Mouse (Mus musculus): ENCODE measurements around the gene Gm10719. TPM values are rescaled to one million over a fixed set of nuclear protein-coding genes. Genes with fewer than 3 reads are reported as not detected.
"Not testable (repeated sequence)": the region's sequence is repeated elsewhere in the genome, so short reads cannot be mapped to it uniquely, and the experiment has no call there.

Gm10719 gene
- total RNA-seq (2022) = under 1 TPM in 2 of 4 experiments, not detected in 2; 0.51 to 0.61 TPM

DNA sequence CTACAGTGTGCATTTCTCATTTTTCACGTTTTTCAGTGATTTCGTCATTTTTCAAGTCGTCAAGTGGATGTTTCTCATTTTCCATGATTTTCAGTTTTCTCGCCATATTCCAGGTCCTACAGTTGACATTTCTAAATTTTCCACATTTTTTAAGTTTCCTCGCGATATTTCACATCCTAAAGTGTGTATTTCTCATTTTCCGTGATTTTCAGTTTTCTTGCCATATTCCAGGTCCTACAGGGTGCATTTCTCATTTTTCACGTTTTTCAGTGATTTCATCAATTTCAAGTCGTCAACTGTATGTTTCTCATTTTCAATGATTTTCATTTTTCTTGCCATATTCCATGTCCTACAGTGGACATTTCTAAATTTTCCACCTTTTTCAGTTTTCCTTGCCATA, at the start of gene Gm10719:
Gene Gm10719, plus strand, starts transcription at position 301 of the 400 bp plus-strand sequence.
- not testable (repeated sequence) for DNase-seq (ENCODE audit: low spot score in 2 of 2)

GRCm38 (mm10) chr9:3000445-3000972, 16.7 kb upstream of the Gm10719 start, which contains the start of gene Gm10722:
Gene Gm10722, plus strand, starts transcription at chr9:3000922.
- DNase-seq (ENCODE audit: low spot score in 2 of 2) = peak; percentile 16 to 31

- DNase-seq (ENCODE audit: low spot score in 2 of 2) = peak; percentile 55 to 71
Observed at GRCm38 (mm10) chr9:3001006-3001405, 16.2 kb upstream of the Gm10719 start.

DNA sequence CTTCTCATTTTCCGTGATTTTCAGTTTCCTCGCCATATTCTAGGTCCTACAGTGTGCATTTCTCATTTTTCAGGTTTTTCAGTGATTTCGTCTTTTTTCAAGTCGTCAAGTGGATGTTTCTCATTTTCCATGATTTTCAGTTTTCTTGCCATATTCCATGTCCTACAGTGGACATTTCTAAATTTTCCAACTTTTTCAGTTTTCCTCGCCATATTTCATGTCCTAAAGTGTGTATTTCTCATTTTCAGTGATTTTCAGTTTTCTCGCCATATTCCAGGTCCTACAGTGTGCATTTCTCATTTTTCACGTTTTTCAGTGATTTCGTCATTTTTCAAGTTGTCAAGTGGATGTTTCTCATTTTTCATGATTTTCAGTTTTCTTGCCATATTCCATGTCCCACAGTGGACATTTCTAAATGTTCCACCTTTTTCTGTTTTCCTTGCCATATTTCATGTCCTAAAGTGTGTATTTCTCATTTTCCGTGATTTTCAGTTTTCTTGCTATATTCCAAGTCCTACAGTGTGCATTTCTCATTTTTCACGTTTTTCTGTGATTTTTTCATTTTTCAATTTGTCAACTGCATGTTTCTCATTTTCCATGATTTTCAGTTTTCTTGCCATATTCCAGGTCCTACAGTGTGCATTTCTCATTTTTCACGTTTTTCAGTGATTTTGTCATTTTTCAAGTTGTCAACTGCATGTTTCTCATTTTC, 15.1 kb upstream of the Gm10719 start:
- peak; percentile 100 for DNase-seq (ENCODE audit: low spot score in 2 of 2)

DNA sequence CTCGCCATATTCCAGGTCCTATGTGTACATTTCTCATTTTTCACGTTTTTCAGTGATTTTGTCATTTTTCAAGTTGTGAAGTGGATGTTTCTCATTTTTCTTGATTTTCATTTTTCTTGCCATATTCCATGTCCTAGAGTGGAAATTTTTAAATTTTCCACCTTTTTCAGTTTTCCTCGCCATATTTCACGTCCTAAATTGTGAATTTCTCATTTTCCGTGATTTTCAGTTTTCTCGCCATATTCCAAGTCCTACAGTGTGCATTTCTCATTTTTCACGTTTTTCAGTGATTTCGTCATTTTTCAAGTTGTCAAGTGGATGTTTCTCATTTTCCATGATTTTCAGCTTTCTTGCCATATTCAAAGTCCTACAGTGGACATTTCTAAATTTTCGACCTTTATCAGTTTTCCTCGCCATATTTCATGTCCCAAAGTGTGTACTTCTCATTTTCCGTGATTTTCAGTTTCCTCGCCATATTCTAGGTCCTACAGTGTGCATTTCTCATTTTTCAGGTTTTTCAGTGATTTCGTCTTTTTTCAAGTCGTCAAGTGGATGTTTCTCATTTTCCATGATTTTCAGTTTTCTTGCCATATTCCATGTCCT, 14.3 kb upstream of the Gm10719 start, which contains the start of gene Gm11168:
Gene Gm11168, plus strand, starts transcription at position 553 of the 603 bp plus-strand sequence.
- not testable (repeated sequence) for DNase-seq (ENCODE audit: low spot score in 2 of 2)

DNA sequence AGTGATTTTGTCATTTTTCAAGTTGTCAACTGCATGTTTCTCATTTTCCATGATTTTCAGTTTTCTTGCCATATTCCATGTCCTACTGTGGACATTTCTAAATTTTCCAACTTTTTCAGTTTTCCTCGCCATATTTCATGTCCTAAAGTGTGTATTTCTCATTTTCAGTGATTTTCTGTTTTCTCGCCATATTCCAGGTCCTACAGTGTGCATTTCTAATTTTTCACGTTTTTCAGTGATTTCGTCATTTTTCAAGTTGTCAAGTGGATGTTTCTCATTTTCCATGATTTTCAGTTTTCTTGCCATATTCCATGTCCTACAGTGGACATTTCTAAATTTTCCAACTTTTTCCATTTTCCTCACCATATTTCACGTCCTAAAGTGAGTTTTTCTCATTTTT, 11.0 kb upstream of the Gm10719 start:
- DNase-seq (ENCODE audit: low spot score in 2 of 2) = not testable (repeated sequence)

GRCm38 (mm10) chr9:3006636-3007035, 10.6 kb upstream of the Gm10719 start:
- peak; percentile 100 for DNase-seq (ENCODE audit: low spot score in 2 of 2)

- not testable (repeated sequence) for DNase-seq (ENCODE audit: low spot score in 2 of 2)
Observed at GRCm38 (mm10) chr9:3007272-3007671, 9.9 kb upstream of the Gm10719 start.

- DNase-seq (ENCODE audit: low spot score in 2 of 2) = not testable (repeated sequence)
Observed at GRCm38 (mm10) chr9:3009331-3009730, 7.9 kb upstream of the Gm10719 start.

DNA sequence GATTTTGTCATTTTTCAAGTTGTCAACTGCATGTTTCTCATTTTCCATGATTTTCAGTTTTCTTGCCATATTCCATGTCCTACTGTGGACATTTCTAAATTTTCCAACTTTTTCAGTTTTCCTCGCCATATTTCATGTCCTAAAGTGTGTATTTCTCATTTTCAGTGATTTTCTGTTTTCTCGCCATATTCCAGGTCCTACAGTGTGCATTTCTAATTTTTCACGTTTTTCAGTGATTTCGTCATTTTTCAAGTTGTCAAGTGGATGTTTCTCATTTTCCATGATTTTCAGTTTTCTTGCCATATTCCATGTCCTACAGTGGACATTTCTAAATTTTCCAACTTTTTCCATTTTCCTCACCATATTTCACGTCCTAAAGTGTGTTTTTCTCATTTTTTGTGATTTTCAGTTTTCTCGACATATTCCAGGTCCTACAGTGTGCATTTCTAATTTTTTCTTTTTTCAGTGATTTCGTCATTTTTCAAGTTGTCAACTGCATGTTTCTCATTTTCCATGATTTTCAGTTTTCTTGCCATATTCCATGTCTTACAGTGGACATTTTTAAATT, 5.1 kb upstream of the Gm10719 start:
- not testable (repeated sequence) for DNase-seq (ENCODE audit: low spot score in 2 of 2)

DNA sequence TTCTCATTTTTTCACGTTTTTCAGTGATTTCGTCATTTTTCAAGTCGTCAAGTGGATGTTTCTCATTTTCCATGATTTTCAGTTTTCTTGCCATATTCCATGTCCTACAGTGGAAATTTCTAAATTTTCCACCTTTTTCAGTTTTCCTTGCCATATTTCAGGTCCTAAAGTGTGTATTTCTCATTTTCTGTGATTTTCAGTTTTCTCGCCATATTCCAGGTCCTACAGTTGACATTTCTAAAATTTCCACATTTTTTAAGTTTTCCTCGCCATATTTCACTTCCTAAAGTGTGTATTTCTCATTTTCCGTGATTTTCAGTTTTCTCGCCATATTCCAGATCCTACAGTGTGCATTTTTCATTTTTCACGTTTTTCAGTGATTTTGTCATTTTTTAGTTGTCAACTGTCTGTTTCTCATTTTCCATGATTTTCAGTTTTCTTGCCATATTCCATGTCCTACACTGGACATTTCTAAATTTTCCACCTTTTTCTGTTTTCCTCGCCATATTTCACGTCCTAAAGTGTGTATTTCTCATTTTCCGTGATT, 4.4 kb upstream of the Gm10719 start, which contains the start of gene Gm10721:
Gene Gm10721, plus strand, starts transcription at position 408 of the 547 bp plus-strand sequence.
- DNase-seq (ENCODE audit: low spot score in 2 of 2) = not testable (repeated sequence)

DNA sequence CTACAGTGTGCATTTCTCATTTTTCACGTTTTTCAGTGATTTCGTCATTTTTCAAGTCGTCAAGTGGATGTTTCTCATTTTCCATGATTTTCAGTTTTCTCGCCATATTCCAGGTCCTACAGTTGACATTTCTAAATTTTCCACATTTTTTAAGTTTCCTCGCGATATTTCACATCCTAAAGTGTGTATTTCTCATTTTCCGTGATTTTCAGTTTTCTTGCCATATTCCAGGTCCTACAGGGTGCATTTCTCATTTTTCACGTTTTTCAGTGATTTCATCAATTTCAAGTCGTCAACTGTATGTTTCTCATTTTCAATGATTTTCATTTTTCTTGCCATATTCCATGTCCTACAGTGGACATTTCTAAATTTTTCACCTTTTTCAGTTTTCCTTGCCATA, 1.9 kb upstream of the Gm10719 start, which contains the start of gene Gm10720:
Gene Gm10720, plus strand, starts transcription at position 301 of the 400 bp plus-strand sequence.
- not testable (repeated sequence) for DNase-seq (ENCODE audit: low spot score in 2 of 2)

- DNase-seq (ENCODE audit: low spot score in 2 of 2) = peak in 1 of 2 experiments; percentile 26
Observed at GRCm38 (mm10) chr9:3015896-3016295, 1.3 kb upstream of the Gm10719 start.

DNA sequence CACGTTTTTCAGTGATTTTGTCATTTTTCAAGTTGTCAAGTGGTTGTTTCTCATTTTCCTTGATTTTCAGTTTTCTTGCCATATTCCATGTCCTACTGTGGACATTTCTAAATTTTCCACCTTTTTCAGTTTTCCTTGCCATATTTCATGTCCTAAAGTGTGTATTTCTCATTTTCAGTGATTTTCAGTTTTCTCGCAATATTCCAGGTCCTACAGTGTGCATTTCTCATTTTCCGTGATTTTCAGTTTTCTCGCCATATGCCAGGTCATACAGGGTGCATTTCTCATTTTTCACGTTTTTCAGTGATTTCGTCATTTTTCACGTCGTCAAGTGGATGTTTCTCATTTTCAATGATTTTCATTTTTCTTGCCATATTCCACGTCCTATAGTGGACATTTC, 1.7 kb downstream of the Gm10719 start:
- peak; percentile 28 to 84 for DNase-seq (ENCODE audit: low spot score in 2 of 2)

DNA sequence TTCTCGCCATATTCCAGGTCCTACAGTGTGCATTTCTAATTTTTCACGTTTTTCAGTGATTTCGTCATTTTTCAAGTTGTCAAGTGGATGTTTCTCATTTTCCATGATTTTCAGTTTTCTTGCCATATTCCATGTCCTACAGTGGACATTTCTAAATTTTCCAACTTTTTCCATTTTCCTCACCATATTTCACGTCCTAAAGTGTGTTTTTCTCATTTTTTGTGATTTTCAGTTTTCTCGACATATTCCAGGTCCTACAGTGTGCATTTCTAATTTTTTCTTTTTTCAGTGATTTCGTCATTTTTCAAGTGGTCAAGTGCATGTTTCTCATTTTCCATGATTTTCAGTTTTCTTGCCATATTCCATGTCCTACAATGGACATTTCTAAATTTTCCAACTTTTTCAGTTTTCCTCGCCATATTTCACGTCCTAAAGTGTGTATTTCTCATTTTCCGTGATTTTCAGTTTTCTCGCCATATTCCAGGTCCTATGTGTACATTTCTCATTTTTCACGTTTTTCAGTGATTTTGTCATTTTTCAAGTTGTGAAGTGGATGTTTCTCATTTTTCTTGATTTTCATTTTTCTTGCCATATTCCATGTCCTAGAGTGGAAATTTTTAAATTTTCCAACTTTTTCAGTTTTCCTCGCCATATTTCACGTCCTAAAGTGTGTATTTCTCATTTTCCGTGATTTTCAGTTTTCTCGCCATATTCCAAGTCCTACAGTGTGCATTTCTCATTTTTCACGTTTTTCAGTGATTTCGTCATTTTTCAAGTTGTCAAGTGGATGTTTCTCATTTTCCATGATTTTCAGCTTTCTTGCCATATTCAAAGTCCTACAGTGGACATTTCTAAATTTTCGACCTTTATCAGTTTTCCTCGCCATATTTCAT, 2.9 kb downstream of the Gm10719 start:
- DNase-seq (ENCODE audit: low spot score in 2 of 2) = peak; percentile 88 to 90

GRCm38 (mm10) chr9:3022316-3023008, 5.3 kb downstream of the Gm10719 start:
- DNase-seq (ENCODE audit: low spot score in 2 of 2) = peak; percentile 81 to 91

GRCm38 (mm10) chr9:3023312-3023984, 6.2 kb downstream of the Gm10719 start, which contains the start of gene Gm10718:
Gene Gm10718, plus strand, starts transcription at chr9:3023547.
- DNase-seq (ENCODE audit: low spot score in 2 of 2) = peak; percentile 57 to 67

DNA sequence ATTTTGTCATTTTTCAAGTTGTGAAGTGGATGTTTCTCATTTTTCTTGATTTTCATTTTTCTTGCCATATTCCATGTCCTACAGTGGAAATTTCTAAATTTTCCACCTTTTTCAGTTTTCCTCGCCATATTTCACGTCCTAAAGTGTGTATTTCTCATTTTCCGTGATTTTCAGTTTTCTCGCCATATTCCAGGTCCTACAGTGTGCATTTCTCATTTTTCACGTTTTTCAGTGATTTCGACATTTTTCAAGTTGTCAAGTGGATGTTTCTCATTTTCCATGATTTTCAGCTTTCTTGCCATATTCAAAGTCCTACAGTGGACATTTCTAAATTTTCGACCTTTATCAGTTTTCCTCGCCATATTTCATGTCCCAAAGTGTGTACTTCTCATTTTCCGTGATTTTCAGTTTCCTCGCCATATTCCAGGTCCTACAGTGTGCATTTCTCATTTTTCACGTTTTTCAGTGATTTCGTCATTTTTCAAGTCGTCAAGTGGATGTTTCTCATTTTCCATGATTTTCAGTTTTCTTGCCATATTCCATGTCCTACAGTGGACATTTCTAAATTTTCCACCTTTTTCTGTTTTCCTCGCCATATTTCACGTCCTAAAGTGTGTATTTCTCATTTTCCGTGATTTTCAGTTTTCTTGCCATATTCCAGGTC, 6.9 kb downstream of the Gm10719 start:
- DNase-seq (ENCODE audit: low spot score in 2 of 2) = peak; percentile 100
